29 mouse cellular contexts compared by ENCODE assay signal in the genomic region with DNA sequence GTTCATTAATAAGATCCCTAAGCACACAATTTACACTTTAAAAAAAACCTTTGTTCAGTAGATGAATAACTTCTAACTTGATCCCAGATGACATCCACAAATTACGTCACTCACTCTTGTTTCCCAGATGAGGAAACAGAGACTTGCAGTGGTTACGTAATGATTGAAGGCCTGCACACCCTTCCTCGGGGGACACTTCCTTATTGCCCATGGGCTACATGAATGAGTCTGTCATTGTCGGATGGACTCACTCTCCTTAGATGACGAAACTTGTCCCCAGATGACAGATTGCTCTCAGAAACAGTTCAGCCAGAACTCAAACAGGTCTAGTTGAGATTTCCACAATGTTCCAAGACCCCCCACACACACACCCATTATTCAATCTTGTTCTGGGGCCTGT.
DNase-seq lines count a peak whose midpoint lies in the region; ATAC-seq lines count a peak whose summit lies in the region.
"Had no signal": no experiment of that assay in that cellular context is flagged by ENCODE, and none has a peak within 500 bp of the region (broad histone marks: within the 10 kb centered on the region; RNA-seq: fewer than 3 reads in every experiment).

No protein-coding gene starts in this region.

- 0 out of 2 replicates have a peak, but pooled peaks cover 3% of the 10 kb centered on the region for H3K9me3 ChIP-seq in limb, embryonic 10.5 days (replicated peaks)
- H3K9me3 ChIP-seq: neural tube, embryonic 13.5 days had no signal

- DNase-seq in gastrocnemius, adult 18-20 months (ENCODE audit: low spot score), result peak; percentile 51
- no peak for DNase-seq in gastrocnemius, postnatal 10 days
- peak; percentile 43 for DNase-seq in 416B (ENCODE audit: low read depth)
- no peak for DNase-seq in limb, embryonic 10.5 days (ENCODE audit: low spot score)
- no peak for DNase-seq in frontal cortex, postnatal 25 days (ENCODE audit: low spot score in 2 of 2)
- DNase-seq in thymus, adult 18-20 months, result no peak
- DNase-seq: cerebellum, adult 8-10 months; cerebellum, postnatal 25 days; gastrocnemius, adult 2 months; heart, postnatal 4 days; kidney, adult 2 months; kidney, postnatal 36 days; liver, embryonic 13.5 days; lung, embryonic 14.5 days; retina, postnatal 1 day; right cerebral cortex, postnatal 25 days; spleen, adult 18-20 months; thymus, postnatal 25 days had no signal

- peak; percentile 99 for ATAC-seq in granulocyte monocyte progenitor cell, adult 5-6 weeks (replicated peaks; ENCODE audit: poor library complexity, severe bottlenecking)
- peak; percentile 99 for ATAC-seq in megakaryocyte progenitor cell, adult 5-6 weeks (replicated peaks; ENCODE audit: poor library complexity)
- ATAC-seq: forebrain, embryonic 14.5 days; Patski had no signal

- H3K4me3 ChIP-seq in limb, embryonic 10.5 days, result no peak overlapping the region
- H3K4me3 ChIP-seq: gastrocnemius, adult 2 months; hindbrain, embryonic 13.5 days; layer of hippocampus, adult 2 months; left cerebral cortex, adult 2 months; liver, embryonic 13.5 days; megakaryocyte, embryonic 14.5 days; midbrain, embryonic 12.5 days; neural tube, embryonic 13.5 days had no signal

- H3K27me3 ChIP-seq in limb, embryonic 10.5 days (ENCODE audit: low read depth, poor library complexity, severe bottlenecking), result no peaks in the 10 kb centered on the region
- H3K27me3 ChIP-seq: liver, embryonic 13.5 days; Patski had no signal

- 86% methylated on average over 5 of the region's 5 CpGs for WGBS in limb, embryonic 10.5 days

- H3K27ac ChIP-seq in limb, embryonic 10.5 days, result no peak overlapping the region
- H3K27ac ChIP-seq: gastrocnemius, adult 2 months; hindbrain, embryonic 13.5 days; layer of hippocampus, adult 2 months; left cerebral cortex, adult 2 months; liver, embryonic 13.5 days; midbrain, embryonic 12.5 days; neural tube, embryonic 13.5 days had no signal

- H3K4me1 ChIP-seq in limb, embryonic 10.5 days, result peaks cover 15% of the 10 kb centered on the region
- H3K4me1 ChIP-seq: liver, embryonic 13.5 days had no signal

- no peaks in the 10 kb centered on the region for H3K36me3 ChIP-seq in limb, embryonic 10.5 days
- H3K36me3 ChIP-seq: G1E; hindbrain, embryonic 13.5 days; liver, embryonic 13.5 days; midbrain, embryonic 12.5 days; neural tube, embryonic 13.5 days had no signal

Comparison
In these comparisons a context has a peak if more than half of its experiments do, and no peak if none do; other contexts are left out.
1. DNase-seq: peak in gastrocnemius, adult 18-20 months (single experiment) and 416B (single experiment); none in gastrocnemius, postnatal 10 days (single experiment), limb, embryonic 10.5 days (single experiment), frontal cortex, postnatal 25 days (0 of 2) and thymus, adult 18-20 months (0 of 2).